Mouse (Mus musculus): ENCODE measurements around the gene 1110008P14Rik. TPM values are rescaled to one million over a fixed set of nuclear protein-coding genes. Genes with fewer than 3 reads are reported as not detected.

1110008P14Rik gene
- 39.4 and 44.4 TPM in 2 replicates for polyA plus RNA-seq (2014; fragmentation: Nextera tagmentation; extraction: Ambion mirVana)

- Histone ChIP-seq H3K36me3 (ENCODE audit: control insufficient read depth, insufficient read depth, low read length) (peaks cover 18% of the 10 kb centered on the region), H3K9me3 (ENCODE audit: control insufficient read depth, low read length) (no peaks in the 10 kb centered on the region), H3K9ac (ENCODE audit: low read length) (peak within 1 kb of the TSS; percentile 38; the same call in 1 of the 2 replicates), H3K27me3 (ENCODE audit: control insufficient read depth, insufficient read depth, low read length) (no peaks in the 10 kb centered on the region), H3K27ac (replicated peaks; ENCODE audit: low read depth, low read length) (no peak within 1 kb of the TSS), H3K4me3 (ENCODE audit: low read depth, low read length) (peak within 1 kb of the TSS; percentile 62), H3K4me2 (ENCODE audit: low read depth, severe bottlenecking) (peak within 1 kb of the TSS; percentile 97), H3K4me1 (ENCODE audit: control insufficient read depth, insufficient read depth, low read length) (peaks cover 7% of the 10 kb centered on the region)
- peak; percentile 75 for ATAC-seq (ENCODE audit: insufficient number of reproducible peaks, low FRiP score, low TSS enrichment, low read depth)
- DNase-seq (ENCODE audit: low spot score), result peak; percentile 95
- WGBS, result under 1% methylated on average over 47 of the region's 47 CpGs
These were observed at the start of gene 1110008P14Rik for GRCm38 (mm10) chr2:32381775-32382223. 1110008P14Rik (minus strand) TSS chr2:32381938.

GRCm38 (mm10) chr2:32430701-32431676 is 49.3 kb upstream of the 1110008P14Rik start:
- H3K27me3 ChIP-seq (ENCODE audit: control insufficient read depth, insufficient read depth, low read length), result no peaks in the 10 kb centered on the region
- H3K9me3 ChIP-seq (ENCODE audit: control insufficient read depth, low read length), result no peaks in the 10 kb centered on the region
- WGBS, result 10% methylated on average over 18 of the region's 18 CpGs
- peak overlapping the region; percentile 47 for H3K4me3 ChIP-seq (ENCODE audit: low read depth, low read length)
- H3K27ac ChIP-seq (replicated peaks; ENCODE audit: low read depth, low read length), result 0 out of 2 replicates have a peak overlapping the region, but pooled peaks have one; percentile 2
- peak overlapping the region; percentile 62 for H3K4me2 ChIP-seq (ENCODE audit: low read depth, severe bottlenecking)
- H3K4me1 ChIP-seq (ENCODE audit: control insufficient read depth, insufficient read depth, low read length), result peaks cover 13% of the 10 kb centered on the region
- H3K9ac ChIP-seq (ENCODE audit: low read length), result peak overlapping the region; percentile 71
- ATAC-seq (ENCODE audit: insufficient number of reproducible peaks, low FRiP score, low TSS enrichment, low read depth) (peak; percentile 89), DNase-seq (ENCODE audit: low spot score) (peak; percentile 91)
- H3K36me3 ChIP-seq (ENCODE audit: control insufficient read depth, insufficient read depth, low read length), result no peaks in the 10 kb centered on the region

- no peaks in the 10 kb centered on the region for H3K27me3 ChIP-seq (ENCODE audit: control insufficient read depth, insufficient read depth, low read length)
- whole genome bisulfite sequencing, result 81% methylated on average over 4 of the region's 4 CpGs
These were observed 47.6 kb upstream of the 1110008P14Rik start for GRCm38 (mm10) chr2:32429215-32429891.

GRCm38 (mm10) chr2:32428262-32428722 is 46.6 kb upstream of the 1110008P14Rik start:
- DNase-seq (ENCODE audit: low spot score), result no peak
- Histone ChIP-seq H3K27ac (replicated peaks; ENCODE audit: low read depth, low read length) (no peak overlapping the region), H3K4me2 (ENCODE audit: low read depth, severe bottlenecking) (0 out of 2 replicates have a peak overlapping the region, but pooled peaks have one; percentile 24), H3K4me1 (ENCODE audit: control insufficient read depth, insufficient read depth, low read length) (peaks cover 27% of the 10 kb centered on the region), H3K9me3 (ENCODE audit: control insufficient read depth, low read length) (no peaks in the 10 kb centered on the region), H3K36me3 (ENCODE audit: control insufficient read depth, insufficient read depth, low read length) (no peaks in the 10 kb centered on the region), H3K9ac (ENCODE audit: low read length) (no peak overlapping the region), H3K27me3 (ENCODE audit: control insufficient read depth, insufficient read depth, low read length) (no peaks in the 10 kb centered on the region), H3K4me3 (ENCODE audit: low read depth, low read length) (no peak overlapping the region)
- peak; percentile 23; the same call in 1 of the 2 replicates for ATAC-seq (ENCODE audit: insufficient number of reproducible peaks, low FRiP score, low TSS enrichment, low read depth)
- WGBS, result 59% methylated on average over 8 of the region's 8 CpGs

More at GRCm38 (mm10) chr2:32429215-32429891, 47.6 kb upstream of the 1110008P14Rik start:
- Histone ChIP-seq H3K36me3 (ENCODE audit: control insufficient read depth, insufficient read depth, low read length) (no peaks in the 10 kb centered on the region), H3K9ac (ENCODE audit: low read length) (no peak overlapping the region), H3K4me2 (ENCODE audit: low read depth, severe bottlenecking) (no peak overlapping the region), H3K4me1 (ENCODE audit: control insufficient read depth, insufficient read depth, low read length) (peaks cover 18% of the 10 kb centered on the region), H3K9me3 (ENCODE audit: control insufficient read depth, low read length) (no peaks in the 10 kb centered on the region), H3K27ac (replicated peaks; ENCODE audit: low read depth, low read length) (no peak overlapping the region), H3K4me3 (ENCODE audit: low read depth, low read length) (no peak overlapping the region)
- DNase-seq (ENCODE audit: low spot score), result no peak
- ATAC-seq (ENCODE audit: insufficient number of reproducible peaks, low FRiP score, low TSS enrichment, low read depth), result no peak

- Histone ChIP-seq H3K27ac (replicated peaks; ENCODE audit: low read depth, low read length) (no peak overlapping the region), H3K4me2 (ENCODE audit: low read depth, severe bottlenecking) (no peak overlapping the region), H3K4me3 (ENCODE audit: low read depth, low read length) (no peak overlapping the region)
These were observed 46.0 kb upstream of the 1110008P14Rik start for GRCm38 (mm10) chr2:32427720-32428119.

GRCm38 (mm10) chr2:32426141-32426540 is 44.4 kb upstream of the 1110008P14Rik start:
- Histone ChIP-seq H3K9ac (ENCODE audit: low read length) (no peak overlapping the region), H3K9me3 (ENCODE audit: control insufficient read depth, low read length) (no peaks in the 10 kb centered on the region), H3K4me2 (ENCODE audit: low read depth, severe bottlenecking) (no peak overlapping the region), H3K27ac (replicated peaks; ENCODE audit: low read depth, low read length) (no peak overlapping the region), H3K4me3 (ENCODE audit: low read depth, low read length) (no peak overlapping the region), H3K4me1 (ENCODE audit: control insufficient read depth, insufficient read depth, low read length) (peaks cover 33% of the 10 kb centered on the region), H3K36me3 (ENCODE audit: control insufficient read depth, insufficient read depth, low read length) (no peaks in the 10 kb centered on the region), H3K27me3 (ENCODE audit: control insufficient read depth, insufficient read depth, low read length) (no peaks in the 10 kb centered on the region)
- 85% methylated on average over 1 of the region's 1 CpGs for WGBS
- DNase-seq (ENCODE audit: low spot score), result no peak
- no peak for ATAC-seq (ENCODE audit: insufficient number of reproducible peaks, low FRiP score, low TSS enrichment, low read depth)

More at GRCm38 (mm10) chr2:32427720-32428119, 46.0 kb upstream of the 1110008P14Rik start:
- Histone ChIP-seq H3K27me3 (ENCODE audit: control insufficient read depth, insufficient read depth, low read length) (no peaks in the 10 kb centered on the region), H3K36me3 (ENCODE audit: control insufficient read depth, insufficient read depth, low read length) (no peaks in the 10 kb centered on the region), H3K9ac (ENCODE audit: low read length) (no peak overlapping the region), H3K4me1 (ENCODE audit: control insufficient read depth, insufficient read depth, low read length) (peaks cover 33% of the 10 kb centered on the region), H3K9me3 (ENCODE audit: control insufficient read depth, low read length) (no peaks in the 10 kb centered on the region)
- DNase-seq (ENCODE audit: low spot score) (no peak), ATAC-seq (ENCODE audit: insufficient number of reproducible peaks, low FRiP score, low TSS enrichment, low read depth) (no peak)
- WGBS, result 74% methylated on average over 5 of the region's 5 CpGs

- no peak for ATAC-seq (ENCODE audit: insufficient number of reproducible peaks, low FRiP score, low TSS enrichment, low read depth)
- H3K9me3 ChIP-seq (ENCODE audit: control insufficient read depth, low read length), result no peaks in the 10 kb centered on the region
- no peak overlapping the region for H3K27ac ChIP-seq (replicated peaks; ENCODE audit: low read depth, low read length)
- no peak overlapping the region for H3K9ac ChIP-seq (ENCODE audit: low read length)
- no peak overlapping the region for H3K4me3 ChIP-seq (ENCODE audit: low read depth, low read length)
- DNase-seq (ENCODE audit: low spot score), result no peak
- H3K27me3 ChIP-seq (ENCODE audit: control insufficient read depth, insufficient read depth, low read length), result no peaks in the 10 kb centered on the region
- no peak overlapping the region for H3K4me2 ChIP-seq (ENCODE audit: low read depth, severe bottlenecking)
- H3K36me3 ChIP-seq (ENCODE audit: control insufficient read depth, insufficient read depth, low read length), result no peaks in the 10 kb centered on the region; the same call in 1 of the 2 replicates
- H3K4me1 ChIP-seq (ENCODE audit: control insufficient read depth, insufficient read depth, low read length), result peaks cover 33% of the 10 kb centered on the region
- WGBS, result 85% methylated on average over 5 of the region's 5 CpGs
These were observed 43.8 kb upstream of the 1110008P14Rik start for GRCm38 (mm10) chr2:32425568-32425967.

- no peak for DNase-seq (ENCODE audit: low spot score)
- H3K4me2 ChIP-seq (ENCODE audit: low read depth, severe bottlenecking), result no peak overlapping the region
- ATAC-seq (ENCODE audit: insufficient number of reproducible peaks, low FRiP score, low TSS enrichment, low read depth), result no peak
These were observed 43.1 kb upstream of the 1110008P14Rik start for GRCm38 (mm10) chr2:32424796-32425195.

More at GRCm38 (mm10) chr2:32424796-32425195, 43.1 kb upstream of the 1110008P14Rik start:
- peaks cover 31% of the 10 kb centered on the region for H3K4me1 ChIP-seq (ENCODE audit: control insufficient read depth, insufficient read depth, low read length)
- peak overlapping the region; percentile 72; the same call in 1 of the 2 replicates for H3K27ac ChIP-seq (replicated peaks; ENCODE audit: low read depth, low read length)
- no peaks in the 10 kb centered on the region for H3K9me3 ChIP-seq (ENCODE audit: control insufficient read depth, low read length)
- H3K36me3 ChIP-seq (ENCODE audit: control insufficient read depth, insufficient read depth, low read length), result peaks cover 3% of the 10 kb centered on the region; the same call in 1 of the 2 replicates
- H3K9ac ChIP-seq (ENCODE audit: low read length), result no peak overlapping the region
- no peak overlapping the region for H3K4me3 ChIP-seq (ENCODE audit: low read depth, low read length)
- 51% methylated on average over 3 of the region's 3 CpGs for WGBS
- no peaks in the 10 kb centered on the region for H3K27me3 ChIP-seq (ENCODE audit: control insufficient read depth, insufficient read depth, low read length)

All from limb, embryonic 11.5 days (tissue).